Mouse (Mus musculus) right cerebral cortex, postnatal 25 days (tissue): Measurements from ENCODE around the gene Drd4.
"Not testable (repeated sequence)": the region's sequence is repeated elsewhere in the genome, so short reads cannot be mapped to it uniquely, and the experiment has no call there.

Experiments used
- DNase-seq: peaks from one replicate; pipeline ENCODE4 v3.0.0; 2022

Gene Drd4

GRCm38 (mm10) chr7:141291921-141292582 is at the start of gene Drd4:
Gene Drd4 (plus strand): TSS chr7:141292006.
- DNase-seq = no peak

GRCm38 (mm10) chr7:141250486-141250885 is 41.3 kb upstream of the Drd4 start:
- DNase-seq = not testable (repeated sequence)

GRCm38 (mm10) chr7:141256159-141256558 is 35.6 kb upstream of the Drd4 start:
- no peak for DNase-seq

- no peak for DNase-seq
Observed at GRCm38 (mm10) chr7:141261480-141261879, 30.3 kb upstream of the Drd4 start.

GRCm38 (mm10) chr7:141263640-141264039 is 28.2 kb upstream of the Drd4 start:
- no peak for DNase-seq

- DNase-seq = no peak
Observed at GRCm38 (mm10) chr7:141264041-141264700, 27.6 kb upstream of the Drd4 start.

- no peak for DNase-seq
Observed at GRCm38 (mm10) chr7:141264761-141265410, 26.9 kb upstream of the Drd4 start.

GRCm38 (mm10) chr7:141265411-141265738 is 26.4 kb upstream of the Drd4 start:
- DNase-seq = no peak

GRCm38 (mm10) chr7:141265739-141266561 is 25.9 kb upstream of the Drd4 start, which contains the start of gene Irf7:
Gene Irf7 (minus strand): TSS chr7:141266481.
- no peak for DNase-seq

GRCm38 (mm10) chr7:141268466-141269272 is 23.1 kb upstream of the Drd4 start:
- no peak for DNase-seq

- DNase-seq = no peak
Observed at GRCm38 (mm10) chr7:141269273-141269545, 22.6 kb upstream of the Drd4 start.

GRCm38 (mm10) chr7:141270631-141271030 is 21.2 kb upstream of the Drd4 start:
- no peak for DNase-seq

- no peak for DNase-seq
Observed at GRCm38 (mm10) chr7:141275356-141275755, 16.4 kb upstream of the Drd4 start.

GRCm38 (mm10) chr7:141276546-141276945 is 15.3 kb upstream of the Drd4 start, which contains the start of gene Cdhr5:
Gene Cdhr5 (minus strand): TSS chr7:141276786.
- no peak for DNase-seq

- DNase-seq = no peak
Observed at GRCm38 (mm10) chr7:141277701-141278678, 13.8 kb upstream of the Drd4 start.

- no peak for DNase-seq
Observed at GRCm38 (mm10) chr7:141278766-141279590, 12.8 kb upstream of the Drd4 start, which contains the start of gene Sct. Gene Sct (minus strand): TSS chr7:141279133.

GRCm38 (mm10) chr7:141281442-141281841 is 10.4 kb upstream of the Drd4 start:
- DNase-seq = no peak

- DNase-seq = no peak
Observed at GRCm38 (mm10) chr7:141282756-141283155, 9.1 kb upstream of the Drd4 start.

GRCm38 (mm10) chr7:141288042-141288441 is 3.8 kb upstream of the Drd4 start:
- DNase-seq = no peak
